Mouse (Mus musculus) testis, adult 2 months (tissue): ENCODE measurements around the gene Hist1h4i.

ENCODE experiments used
- CTCF ChIP-seq: fragments of 200-500 bp; IDR thresholded peaks from 2 replicates; pipeline ENCODE4 v1.5.1; 2012; ENCODE audit warnings: low read depth, mild to moderate bottlenecking, inconsistent platforms, low read length, moderate library complexity; ENCODE audit not compliant: control insufficient read depth, insufficient read depth, insufficient replicate concordance
- POLR2A ChIP-seq: fragments of 200-500 bp; IDR thresholded peaks from 2 replicates; pipeline ENCODE4 v1.6.1; 2012; ENCODE audit warnings: low read depth, mild to moderate bottlenecking, inconsistent platforms, low read length, moderate library complexity; ENCODE audit not compliant: control insufficient read depth

- TF ChIP-seq POLR2A (no peak), CTCF (no peak)
Measured at GRCm38 (mm10) chr13:22001823-22002222, 39.3 kb downstream of the Hist1h4i start.
